Mouse (Mus musculus) 416B (cell line): ENCODE measurements around the gene Cox20.
"Not testable (repeated sequence)": the region's sequence is repeated elsewhere in the genome, so short reads cannot be mapped to it uniquely, and the experiment has no call there.

Experiments
- DNase-seq: peaks from one replicate; pipeline ENCODE4 v3.0.0; 2011; ENCODE audit warnings: low read depth

The Cox20 gene

DNA sequence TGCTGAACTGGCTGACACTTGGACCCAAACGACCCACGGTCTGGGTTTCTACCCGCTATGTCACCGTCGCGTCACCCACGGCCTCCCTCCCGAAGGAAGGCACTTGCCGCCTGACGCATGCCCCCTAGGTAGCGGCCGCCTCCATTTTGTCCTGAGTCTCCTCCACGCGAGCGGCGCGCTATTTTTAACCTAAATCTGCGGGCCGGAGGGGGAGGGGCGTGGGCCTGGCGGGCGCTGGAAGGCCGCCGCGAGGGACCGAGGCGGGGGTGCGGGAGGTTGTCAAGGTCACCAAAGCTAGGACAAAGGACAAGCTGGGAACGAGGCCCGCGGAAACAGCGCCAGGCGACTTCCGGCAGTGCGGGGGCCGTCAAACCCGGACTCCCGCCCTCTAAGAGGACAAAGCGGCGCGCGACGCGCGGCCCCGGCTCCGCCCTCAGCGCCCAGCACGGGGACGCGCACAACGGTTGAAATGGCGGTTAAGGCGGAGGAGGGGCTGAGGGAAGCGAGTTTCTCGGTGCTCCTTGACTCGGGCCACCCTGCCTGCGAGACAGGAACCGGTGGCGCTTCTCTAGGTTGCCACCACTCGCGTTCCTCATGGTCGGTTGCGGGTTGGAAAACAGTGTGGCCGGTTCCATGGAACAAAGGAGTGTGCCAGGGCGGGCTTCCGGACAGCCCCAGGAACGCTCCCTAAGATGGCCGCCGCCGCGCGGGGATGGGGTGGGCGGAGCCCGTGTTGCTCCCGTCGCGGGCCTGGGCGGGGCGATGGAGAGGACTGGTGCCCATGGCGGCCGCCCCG lies at the start of gene Cox20:
Gene Cox20, plus strand, starts transcription at position 742 of the 796 bp plus-strand sequence.
- DNase-seq: peak; percentile 96

DNA sequence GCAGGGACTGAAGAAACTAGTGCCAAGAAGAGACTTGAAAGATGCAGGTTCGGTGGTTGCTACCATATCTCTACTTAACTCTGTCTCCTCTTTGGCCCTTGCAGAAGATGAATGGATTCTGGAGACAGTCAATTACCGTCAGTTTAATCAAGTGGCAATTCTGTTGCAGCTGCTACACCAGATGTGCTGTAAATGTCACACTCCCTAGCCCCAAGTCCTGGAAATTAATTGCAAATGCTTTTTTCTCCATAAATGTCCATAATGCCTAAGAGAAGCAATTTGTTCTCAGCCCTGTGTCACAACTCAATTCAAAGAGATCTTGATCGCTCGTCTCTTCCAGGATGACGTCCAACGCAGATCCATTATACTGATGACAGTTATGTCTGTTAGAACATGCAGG lies 48.3 kb upstream of the Cox20 start:
- no peak for DNase-seq

DNA sequence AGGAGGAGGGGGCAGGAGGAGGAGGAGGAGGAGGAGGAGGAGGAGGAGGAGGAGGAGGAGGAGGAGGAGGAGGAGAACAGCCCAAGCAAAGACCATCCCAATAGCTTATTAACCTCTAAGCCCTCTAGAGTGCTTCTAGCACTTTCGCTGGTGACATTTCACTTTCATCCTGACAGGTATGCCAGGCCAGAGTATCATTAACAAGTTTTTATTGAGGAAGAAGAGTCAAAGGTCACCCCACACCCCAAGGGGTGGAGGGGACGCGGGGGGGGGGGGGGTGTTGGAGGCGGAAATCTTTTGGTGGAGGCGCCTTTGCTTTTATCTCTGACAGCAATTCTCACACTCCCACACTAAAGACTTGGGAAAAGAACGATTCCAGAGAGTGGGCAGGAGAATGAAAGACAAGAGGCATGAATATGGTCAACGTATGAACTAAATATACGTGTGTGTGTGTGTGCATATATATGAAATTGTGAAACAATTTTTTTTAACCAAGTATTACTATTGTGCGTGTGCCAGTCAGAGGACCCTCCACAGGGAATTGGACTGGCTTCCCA lies 43.7 kb upstream of the Cox20 start:
- no peak for DNase-seq

DNA sequence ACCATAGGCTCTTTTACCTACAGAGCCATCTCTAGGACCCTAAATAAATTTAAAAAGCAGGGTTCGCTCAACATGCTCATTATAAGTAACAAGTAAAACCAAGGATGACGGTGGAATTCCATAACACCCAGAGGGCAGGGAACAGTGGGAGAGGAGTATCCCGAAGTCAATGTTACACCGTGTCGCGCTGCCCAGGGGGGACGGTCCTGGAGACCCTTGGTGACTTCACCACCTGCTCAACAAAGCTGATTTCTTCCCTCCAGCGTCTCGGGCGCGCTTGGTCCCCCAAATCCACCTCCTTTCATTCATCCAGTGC lies 43.2 kb upstream of the Cox20 start:
- no peak for DNase-seq

DNA sequence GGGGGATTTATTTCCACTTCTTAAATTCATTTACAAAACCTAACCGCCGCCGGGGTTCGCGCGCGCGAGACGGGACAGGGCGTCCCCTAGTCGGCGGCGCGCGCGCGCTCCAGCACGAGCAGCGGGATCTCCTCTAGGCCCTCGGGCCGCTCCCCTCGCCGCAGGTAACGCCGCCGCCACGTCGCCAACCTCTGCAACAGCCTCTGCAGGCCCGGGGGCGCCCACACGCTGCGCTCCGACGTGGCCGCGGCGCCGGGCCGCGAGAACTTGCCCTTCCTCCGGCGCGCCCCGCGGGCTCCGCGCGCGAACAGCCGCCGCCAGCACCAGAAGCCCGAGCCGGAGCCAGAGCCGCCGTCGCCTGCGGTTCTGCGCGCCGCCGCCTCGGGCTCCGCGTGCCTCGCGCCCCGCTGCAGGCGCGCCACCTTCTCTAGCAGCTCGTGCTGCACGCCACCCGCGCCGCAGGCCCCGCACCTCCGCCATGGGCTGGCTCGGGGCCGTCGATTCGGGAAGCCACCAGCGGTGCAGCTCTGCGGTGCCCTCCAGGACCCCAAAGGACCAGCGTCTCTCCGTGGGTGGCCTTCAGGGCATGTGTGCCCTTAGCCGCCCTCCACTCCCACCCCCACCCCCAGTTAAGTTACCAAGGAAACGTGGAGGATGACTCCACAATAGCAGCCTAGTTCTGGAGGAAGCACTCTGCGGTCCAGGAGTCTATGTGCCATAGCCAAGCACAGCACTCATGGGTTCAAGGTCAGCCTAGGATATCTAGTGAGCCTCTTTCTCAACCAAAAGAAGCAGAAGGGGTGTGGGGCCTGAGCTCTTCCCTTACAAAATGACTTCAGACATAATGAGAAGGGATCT lies 42.6 kb upstream of the Cox20 start:
- DNase-seq: no peak

DNA sequence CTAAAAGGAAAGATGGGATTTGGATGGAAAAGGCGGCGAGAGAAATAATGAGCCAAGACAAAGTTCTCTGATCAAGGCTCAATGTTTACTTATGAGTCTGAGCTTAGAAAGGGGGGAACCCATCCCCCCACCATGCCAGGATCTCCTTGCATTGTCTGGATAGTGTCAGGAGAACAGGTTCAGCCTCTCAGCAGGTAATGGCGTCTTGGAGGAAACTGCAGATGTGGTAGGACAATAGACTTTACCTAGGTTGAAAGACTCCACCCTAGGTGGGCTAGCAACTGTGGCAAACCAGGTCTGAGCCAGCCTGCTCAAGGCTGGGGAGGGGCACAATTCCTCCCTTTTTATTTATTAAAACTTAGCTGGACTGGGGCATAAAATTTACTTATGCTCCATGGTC lies 35.6 kb upstream of the Cox20 start:
- DNase-seq: not testable (repeated sequence)

DNA sequence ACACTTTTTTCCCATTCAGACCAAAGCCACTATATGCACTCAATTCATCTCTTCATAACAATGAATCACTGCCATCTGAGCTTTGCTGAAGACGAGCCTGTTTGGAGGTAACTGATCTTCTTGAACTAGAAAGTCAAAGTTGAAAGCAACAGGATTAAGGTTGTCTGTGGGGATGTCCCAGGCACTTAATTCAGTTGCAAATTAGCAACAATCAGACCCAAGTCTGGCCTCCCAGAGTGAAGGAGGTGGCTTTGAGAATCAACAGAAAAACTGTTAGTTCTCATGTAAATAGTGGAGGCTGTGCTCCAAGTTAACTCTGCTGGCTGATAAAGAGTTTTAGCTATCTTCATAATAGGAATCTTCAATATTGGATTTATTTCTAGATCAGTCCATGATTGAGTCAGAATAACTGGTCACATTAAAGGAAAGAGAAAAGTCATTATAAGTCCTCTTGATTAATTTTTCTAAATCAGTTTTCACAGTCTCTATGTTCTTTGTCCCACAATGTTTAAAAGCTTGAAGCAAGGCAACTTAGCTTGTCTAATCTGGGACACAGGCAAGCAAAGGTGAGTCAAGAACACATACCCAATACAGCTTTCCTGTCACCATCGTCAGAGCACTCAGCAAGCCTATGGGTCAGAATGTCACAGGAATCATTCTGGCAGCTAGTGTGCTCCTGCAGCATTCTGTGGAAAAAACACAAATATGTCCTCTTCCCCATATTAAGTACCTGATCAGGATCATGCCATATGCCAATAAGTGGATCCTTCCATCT lies 34.8 kb upstream of the Cox20 start:
- no peak for DNase-seq

DNA sequence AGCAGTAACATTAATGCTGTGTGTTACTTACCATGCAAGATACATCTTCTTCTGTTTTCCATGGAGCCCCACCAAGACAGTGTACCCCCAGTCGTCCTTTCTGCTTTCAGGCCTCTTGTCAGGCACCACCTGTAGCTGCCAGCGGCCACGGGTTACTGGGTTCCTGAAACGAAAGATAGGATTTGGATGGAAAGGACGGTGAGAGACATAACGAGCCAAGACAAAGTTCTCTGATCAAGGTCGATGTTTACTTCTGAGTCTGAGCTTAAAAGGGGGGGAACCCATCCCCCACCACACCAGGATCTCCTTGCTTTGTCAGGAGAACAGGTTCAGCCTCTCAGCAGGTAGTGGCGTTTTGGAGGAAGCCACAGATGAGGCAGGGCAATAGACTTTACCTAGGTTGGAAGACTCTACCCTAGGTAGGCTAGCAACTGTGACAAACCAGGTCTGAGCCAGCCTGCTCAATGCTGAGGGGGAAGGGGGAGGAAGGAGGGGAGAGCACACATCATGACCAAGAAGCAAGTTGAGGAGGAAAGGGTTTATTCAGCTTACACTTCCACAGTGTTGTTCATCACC lies 31.2 kb upstream of the Cox20 start:
- no peak for DNase-seq

DNA sequence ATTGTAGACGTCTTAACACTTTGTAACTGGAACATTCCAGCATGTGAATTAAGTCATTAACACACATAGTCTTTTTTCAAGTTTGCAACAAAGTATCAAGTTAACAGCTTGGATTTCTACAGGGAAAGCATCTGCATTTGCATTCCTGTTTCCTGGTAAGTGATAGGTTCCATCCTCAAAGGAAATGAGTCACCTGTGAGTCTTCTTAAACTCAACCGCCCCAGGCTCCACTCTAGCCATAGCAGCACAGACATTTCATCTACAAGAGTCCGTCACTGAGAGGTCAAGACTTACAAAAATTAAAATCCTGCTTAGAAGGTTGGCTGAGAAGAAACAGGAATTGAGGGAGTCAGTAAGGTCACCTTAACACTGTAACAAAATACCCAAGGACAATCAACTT lies 27.2 kb upstream of the Cox20 start:
- DNase-seq: peak; percentile 53

DNA sequence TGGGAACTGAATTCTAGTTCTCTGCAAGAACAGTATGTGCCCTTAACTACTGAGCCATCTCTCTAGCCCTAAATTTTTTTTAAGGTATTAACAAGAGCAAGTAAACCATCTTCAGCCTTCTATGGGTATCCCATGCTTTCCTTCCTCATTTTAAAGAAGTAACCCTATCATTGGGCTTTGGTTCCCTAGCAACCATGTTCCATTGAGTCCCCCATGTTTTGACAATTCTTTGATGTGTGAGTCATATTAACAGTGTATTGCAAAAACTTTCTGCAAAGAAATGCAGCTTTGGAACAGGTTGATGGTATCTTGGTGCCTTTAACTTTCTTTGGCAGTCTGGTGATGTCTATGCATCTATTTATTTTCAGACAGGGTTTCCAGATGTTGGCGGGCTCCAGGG lies 24.9 kb upstream of the Cox20 start:
- peak; percentile 50 for DNase-seq

DNA sequence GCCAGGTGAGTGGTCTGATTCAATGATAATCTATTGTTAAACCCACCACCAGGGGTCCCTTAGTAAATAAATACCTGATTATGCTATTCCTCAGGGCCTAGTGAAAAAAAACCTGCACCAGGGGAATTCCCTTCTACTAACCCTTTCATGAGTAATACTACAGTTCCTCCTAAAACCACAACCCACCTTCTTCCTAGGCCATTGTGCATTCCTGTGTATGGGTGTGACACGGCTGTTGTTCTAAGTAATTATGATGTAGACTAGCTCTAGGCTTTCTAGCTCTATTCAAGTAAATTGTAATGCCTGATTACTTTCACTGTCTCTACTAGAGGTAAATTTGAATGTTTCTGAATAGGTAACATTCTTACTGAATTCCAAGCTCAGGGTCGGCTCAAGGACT lies 17.7 kb upstream of the Cox20 start:
- not testable (repeated sequence) for DNase-seq

DNA sequence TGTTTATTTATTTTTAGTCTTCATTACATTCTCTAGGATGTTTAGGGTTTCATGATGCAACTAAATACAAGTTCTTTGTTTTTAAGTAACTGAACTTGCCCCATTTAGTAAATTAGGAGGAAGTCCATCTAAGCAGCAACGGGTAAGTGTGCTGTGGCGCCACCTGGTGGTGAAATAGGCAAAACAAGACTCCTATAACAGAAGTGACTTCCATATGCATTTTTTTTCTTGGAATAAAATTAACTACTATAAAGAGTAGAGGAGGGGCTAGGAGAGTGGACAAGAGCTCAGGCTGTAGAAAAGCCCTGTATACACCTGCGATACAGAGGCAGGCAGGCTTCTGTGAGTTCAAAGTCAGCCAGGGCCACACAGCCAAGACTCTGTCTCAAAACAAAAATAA lies 15.5 kb upstream of the Cox20 start:
- DNase-seq: peak; percentile 86

DNA sequence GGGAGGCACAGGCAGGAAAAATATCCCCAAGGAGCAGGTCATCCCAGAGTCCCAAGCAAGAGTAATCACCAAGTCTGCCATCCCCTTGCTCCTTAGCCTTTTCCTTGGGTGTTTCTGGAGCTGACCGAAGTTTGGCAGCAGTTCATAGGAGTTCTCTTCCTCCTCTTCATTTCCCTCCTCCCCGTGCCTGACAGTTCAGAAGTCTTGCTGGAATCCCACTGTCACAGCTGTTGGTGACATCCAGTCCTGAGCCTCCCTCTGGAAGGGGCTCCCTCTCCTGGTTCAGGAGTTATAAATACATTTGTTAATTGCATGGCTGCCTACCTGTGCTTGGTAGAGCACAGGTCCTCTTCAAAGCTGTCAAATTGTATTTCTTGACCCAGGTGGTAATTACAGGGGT lies 9.4 kb upstream of the Cox20 start:
- no peak for DNase-seq

DNA sequence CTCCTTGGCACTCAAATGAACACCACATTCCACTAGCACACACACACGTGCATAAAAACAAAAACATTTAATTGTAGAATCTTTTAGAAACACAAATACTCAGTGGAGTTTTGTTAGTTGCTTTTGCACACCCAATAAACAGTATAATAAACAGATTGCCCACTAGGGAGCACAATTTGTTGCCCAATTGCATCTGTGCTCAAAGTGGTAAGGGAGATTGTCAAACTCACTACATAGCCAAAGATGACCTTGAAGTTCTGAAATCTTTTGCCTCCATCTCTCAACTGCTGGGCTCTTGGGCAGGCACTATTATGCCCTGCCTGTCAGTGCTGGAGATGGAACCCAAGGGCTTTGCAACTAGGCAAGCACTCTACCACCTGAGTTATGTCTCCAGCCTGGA lies 8.8 kb upstream of the Cox20 start:
- peak; percentile 66 for DNase-seq

DNA sequence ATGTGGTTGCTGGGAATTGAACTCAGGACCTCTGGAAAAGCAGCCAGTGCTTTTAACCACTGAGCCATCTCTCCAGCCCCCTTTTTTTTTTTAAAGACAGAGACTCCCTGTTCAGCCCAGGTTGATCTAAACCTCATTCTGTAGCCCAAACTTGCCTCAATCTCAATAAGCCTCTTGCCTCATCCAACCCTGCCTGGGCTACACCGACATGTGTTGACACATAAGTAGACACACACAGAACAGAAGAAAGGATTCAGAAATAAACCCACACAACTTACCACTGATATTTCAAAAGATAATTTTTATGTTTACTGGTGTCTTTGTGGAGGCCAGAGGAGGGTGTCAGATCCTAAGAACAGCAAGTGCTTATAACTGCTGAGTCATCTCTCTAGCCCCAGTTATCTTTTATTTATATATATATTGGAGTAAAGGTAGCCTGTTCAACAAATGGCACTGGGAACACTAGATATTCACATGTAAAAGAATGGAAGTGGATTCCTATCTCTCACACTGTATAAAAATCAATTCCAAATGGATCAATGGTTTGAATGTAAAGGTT lies 5.8 kb upstream of the Cox20 start:
- peak; percentile 69 for DNase-seq

DNA sequence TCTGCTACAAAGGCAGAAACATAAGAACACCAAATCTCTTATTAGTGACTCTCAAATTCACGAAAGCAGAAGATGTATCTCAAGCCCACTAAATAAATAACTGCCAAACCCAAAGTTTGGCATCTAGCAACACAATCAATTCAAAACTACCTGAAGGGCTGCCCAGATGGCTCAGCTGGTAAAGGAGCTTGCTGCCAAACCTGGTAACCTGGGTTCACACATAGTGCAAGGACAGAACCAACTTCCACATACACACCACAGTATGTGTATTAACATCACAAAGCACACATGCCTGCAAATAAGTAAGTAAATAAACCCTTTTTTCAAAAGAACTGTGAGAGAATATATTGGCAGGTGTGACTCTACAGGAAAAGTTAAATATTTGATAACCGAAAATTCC lies 4.7 kb upstream of the Cox20 start:
- no peak for DNase-seq

DNA sequence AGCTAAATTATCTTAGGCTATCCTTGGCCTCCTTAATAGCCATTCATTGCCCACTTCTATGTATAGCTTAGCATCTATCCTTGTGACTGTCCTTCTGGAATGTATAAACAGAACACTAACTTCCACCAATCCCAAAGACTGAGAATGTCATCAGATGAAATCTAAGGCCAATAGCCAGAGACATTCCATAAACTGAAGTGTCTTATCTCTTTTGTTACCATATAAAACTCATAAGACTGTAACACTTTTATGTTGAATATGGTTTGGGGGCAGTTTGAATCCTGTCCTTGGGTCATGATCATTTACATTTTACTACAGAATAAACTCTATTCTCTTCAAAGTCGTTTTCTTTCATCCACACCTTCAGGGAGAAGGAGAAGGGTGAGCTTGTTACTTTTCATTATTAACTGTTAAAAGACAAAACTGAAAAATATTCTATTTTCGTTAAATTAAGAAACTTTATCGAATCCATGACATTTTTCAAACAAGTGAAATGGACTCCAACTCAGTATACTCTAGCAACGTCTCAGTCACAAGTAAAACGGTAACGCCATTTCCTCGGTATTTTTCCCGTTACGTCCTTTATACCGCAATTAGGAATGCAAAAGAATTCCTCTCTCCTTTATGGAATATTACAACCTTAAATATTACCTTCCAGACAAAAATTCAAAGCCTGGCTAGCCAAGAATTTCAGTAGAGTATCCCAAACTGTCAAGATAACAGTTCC lies 1.5 kb upstream of the Cox20 start:
- DNase-seq: peak; percentile 70

DNA sequence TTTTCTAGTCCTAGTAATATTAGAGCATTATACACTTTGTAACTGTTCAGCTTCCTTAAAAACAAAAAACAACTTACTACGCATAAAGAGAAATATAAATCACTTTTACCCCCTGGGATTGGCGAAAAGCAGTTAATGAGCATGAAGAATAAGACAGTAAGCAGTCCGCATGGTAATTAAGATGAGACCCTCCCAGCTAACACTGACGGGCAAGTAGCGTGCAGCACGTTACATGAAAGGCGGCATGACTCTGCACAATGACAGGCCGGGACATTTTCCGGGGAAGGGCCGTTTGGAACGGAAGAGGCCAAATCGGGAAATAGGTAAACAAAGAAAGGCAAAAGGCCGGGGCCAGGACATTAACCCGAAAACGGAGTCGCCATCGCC lies 935 bp upstream of the Cox20 start:
- DNase-seq: peak; percentile 97

DNA sequence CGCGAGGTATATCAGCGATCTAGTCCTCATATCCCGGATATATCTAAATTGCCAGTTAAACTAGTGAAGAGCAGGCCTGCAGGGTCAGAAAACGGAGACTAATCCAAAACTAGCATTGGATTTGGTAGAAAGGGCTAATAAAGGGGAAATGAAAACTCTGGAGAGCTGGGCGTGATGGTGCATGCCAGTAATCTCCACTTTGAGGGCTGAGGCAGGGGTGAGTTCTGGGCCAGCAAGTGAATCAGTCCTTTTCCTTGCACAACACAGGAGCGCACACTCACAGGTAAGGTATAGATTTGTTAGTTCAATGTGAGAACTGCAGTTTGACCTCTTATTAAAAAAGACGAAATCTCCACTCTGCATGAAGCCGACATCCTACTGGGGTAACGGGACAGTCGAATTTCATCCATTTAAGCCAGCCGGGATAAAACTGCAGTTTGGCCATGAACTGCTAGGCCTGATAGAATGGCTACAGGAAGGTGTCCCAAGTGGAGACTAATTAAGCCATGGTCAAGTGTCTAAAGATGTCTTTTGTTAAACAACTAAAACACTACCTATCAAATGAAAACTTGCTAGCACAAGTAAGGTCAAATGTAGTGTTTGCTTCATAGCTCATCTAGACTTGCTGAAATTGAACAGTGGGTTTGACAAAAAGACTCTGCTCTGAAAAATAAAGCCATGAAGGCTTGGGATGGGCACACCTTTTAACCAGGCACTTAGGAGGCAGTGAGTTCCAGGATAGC lies 536 bp downstream of the Cox20 start:
- DNase-seq: no peak

DNA sequence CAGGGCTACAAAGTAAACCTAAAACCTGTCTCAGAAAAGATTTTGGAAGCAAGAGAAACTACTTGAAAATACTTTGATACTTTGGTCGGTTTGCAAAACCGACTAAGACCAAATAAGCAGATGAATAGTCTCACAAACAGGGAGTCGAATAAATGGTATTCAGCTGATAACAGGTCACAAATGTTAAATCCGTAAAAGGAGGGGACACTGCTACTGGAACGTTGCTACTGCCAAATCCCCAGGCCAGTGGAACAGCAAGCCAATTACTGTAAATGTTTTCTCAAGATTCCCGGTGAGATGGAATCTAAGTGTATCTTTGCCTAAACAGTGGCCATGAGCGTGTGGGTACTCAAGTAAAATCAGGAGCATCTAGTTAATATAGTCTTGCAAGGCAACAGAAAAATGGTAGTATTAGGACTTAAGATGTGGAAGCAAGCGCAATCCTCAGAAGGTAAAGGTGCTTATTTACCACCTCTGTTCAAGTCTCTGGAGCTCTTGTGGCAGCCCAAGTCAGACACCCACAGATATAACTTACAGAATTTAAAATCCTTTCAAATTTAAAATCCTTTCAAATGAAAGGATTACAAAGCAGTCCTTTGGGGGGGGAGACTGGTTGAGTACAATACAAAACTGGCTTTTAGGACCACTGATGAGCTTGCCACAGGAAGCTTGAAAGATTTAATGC lies 1.2 kb downstream of the Cox20 start:
- DNase-seq: peak; percentile 56
